Comparison of ENCODE assay signal across 9 mouse cellular contexts in the genomic region with DNA sequence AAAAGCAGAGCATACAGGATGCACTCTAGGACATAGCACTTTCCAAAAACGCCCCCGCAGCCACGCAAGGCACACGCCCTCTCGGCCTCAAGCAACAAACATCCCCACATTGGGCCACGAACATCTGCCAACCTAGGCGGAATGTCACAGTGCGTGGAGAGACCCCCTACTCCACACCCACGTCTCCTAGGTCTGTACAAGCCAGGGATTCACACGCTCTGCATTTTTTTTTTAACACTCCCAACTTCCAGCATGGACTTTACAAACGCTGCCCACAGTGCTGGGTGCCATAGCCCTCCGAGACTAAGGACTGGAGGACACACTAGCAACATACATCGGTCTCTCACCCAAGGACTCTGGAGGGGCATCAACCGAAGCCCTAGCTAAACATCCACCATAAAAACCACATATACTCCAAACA. TPM values are rescaled to one million over a fixed set of nuclear protein-coding genes. Genes with fewer than 3 reads are reported as not detected.
A peak's percentile ranks its signal among the peaks of the same experiment; 100 is the strongest.
DNase-seq lines count a peak whose midpoint lies in the region; ATAC-seq and TF ChIP-seq lines count a peak whose summit lies in the region.
"Had no signal": no experiment of that assay in that cellular context is flagged by ENCODE, and none has a peak within 500 bp of the region (broad histone marks: within the 10 kb centered on the region; RNA-seq: fewer than 3 reads in every experiment).

No protein-coding gene starts in this region.

- no peaks in the 10 kb centered on the region; the same call in none of the 2 replicates for H3K4me1 ChIP-seq in cerebellum, adult 2 months (ENCODE audit: control insufficient read depth, insufficient read depth, low read length)
- H3K4me1 ChIP-seq in heart, embryonic 12.5 days (replicated peaks) = peaks cover 73% of the 10 kb centered on the region
- peaks cover 58% of the 10 kb centered on the region for H3K4me1 ChIP-seq in limb, embryonic 14.5 days (ENCODE audit: control insufficient read depth, insufficient read depth, low read length)
- H3K4me1 ChIP-seq in small intestine, adult 2 months (ENCODE audit: control insufficient read depth, insufficient read depth, insufficient read length, low read length) = peaks cover 15% of the 10 kb centered on the region

- TF ChIP-seq POLR2A in cerebellum, adult 2 months (IDR thresholded peaks at IDR 0.05; ENCODE audit: borderline replicate concordance, insufficient read depth, low read length) = no peak
- TF ChIP-seq POLR2A in limb, embryonic 14.5 days (IDR thresholded peaks at IDR 0.05; ENCODE audit: borderline replicate concordance, extremely low read depth, insufficient read depth, insufficient read length) = no peak
- TF ChIP-seq POLR2A in small intestine, adult 2 months (IDR thresholded peaks at IDR 0.05; ENCODE audit: low read depth, low read length) = no peak

- H3K4me3 ChIP-seq in cerebellum, adult 2 months (replicated peaks; ENCODE audit: insufficient read depth, low read depth, low read length) = peak overlapping the region; percentile 89
- peak overlapping the region; percentile 52 for H3K4me3 ChIP-seq in C2C12 (ENCODE audit: insufficient read depth, poor library complexity, severe bottlenecking)
- peak overlapping the region; percentile 67 for H3K4me3 ChIP-seq in heart, embryonic 12.5 days
- peak overlapping the region; percentile 60 for H3K4me3 ChIP-seq in limb, embryonic 14.5 days (replicated peaks; ENCODE audit: low read length)
- peak overlapping the region; percentile 85 for H3K4me3 ChIP-seq in small intestine, adult 2 months (ENCODE audit: low read depth, low read length)

- 11% methylated on average over 14 of the region's 14 CpGs for WGBS in cerebellum, adult 2 months
- 4% methylated on average over 14 of the region's 14 CpGs for WGBS in heart, embryonic 12.5 days
- WGBS in limb, embryonic 14.5 days = under 1% methylated on average over 14 of the region's 14 CpGs
- WGBS in small intestine, adult 2 months = 17% methylated on average over 14 of the region's 14 CpGs

- no peak for TF ChIP-seq CTCF in cerebellum, adult 2 months (IDR thresholded peaks at IDR 0.05; ENCODE audit: borderline replicate concordance, insufficient read depth, low read depth, low read length)
- TF ChIP-seq CTCF in C2C12 (IDR thresholded peaks at IDR 0.05; ENCODE audit: control insufficient read depth, insufficient read depth, insufficient read length) = no peak
- TF ChIP-seq CTCF in small intestine, adult 2 months (IDR thresholded peaks at IDR 0.05; ENCODE audit: extremely low read depth, insufficient read length, insufficient replicate concordance, low read depth, low read length) = no peak

- no peak for DNase-seq in cerebellum, adult 2 months
- DNase-seq in cerebellum, adult 18-20 months = no peak
- DNase-seq in limb, embryonic 14.5 days (ENCODE audit: low spot score) = no peak
- no peak for DNase-seq in thymus, postnatal 10 days (ENCODE audit: low spot score in 2 of 2)
- DNase-seq in cerebellum, postnatal 25 days = no peak

- no peaks in the 10 kb centered on the region for H3K27me3 ChIP-seq in cerebellum, adult 2 months (ENCODE audit: control insufficient read depth, insufficient read depth, low read length)
- H3K27me3 ChIP-seq in C2C12 (ENCODE audit: control insufficient read depth, insufficient read depth, insufficient read length) = no peaks in the 10 kb centered on the region
- peaks cover 71% of the 10 kb centered on the region for H3K27me3 ChIP-seq in heart, embryonic 12.5 days (replicated peaks)
- H3K27me3 ChIP-seq in limb, embryonic 14.5 days (ENCODE audit: control insufficient read depth, insufficient read depth, low read length) = no peaks in the 10 kb centered on the region
- H3K27me3 ChIP-seq in small intestine, adult 2 months (ENCODE audit: control insufficient read depth, insufficient read depth, low read length) = peaks cover 4% of the 10 kb centered on the region

- H3K9ac ChIP-seq in heart, embryonic 12.5 days = peak overlapping the region; percentile 77
- peak overlapping the region; percentile 75 for H3K9ac ChIP-seq in limb, embryonic 14.5 days (ENCODE audit: low read depth, low read length, severe bottlenecking)

- peaks cover 32% of the 10 kb centered on the region for H3K36me3 ChIP-seq in C2C12 (ENCODE audit: control insufficient read depth, insufficient read depth)
- no peaks in the 10 kb centered on the region for H3K36me3 ChIP-seq in heart, embryonic 12.5 days
- H3K36me3 ChIP-seq in limb, embryonic 14.5 days (ENCODE audit: control insufficient read depth, insufficient read depth, low read length) = peaks cover 35% of the 10 kb centered on the region
- H3K36me3 ChIP-seq in small intestine, adult 2 months (ENCODE audit: control insufficient read depth, insufficient read depth, low read length) = no peaks in the 10 kb centered on the region

- ATAC-seq in heart, embryonic 12.5 days (ENCODE audit: insufficient number of reproducible peaks, low FRiP score) = no peak
- ATAC-seq in limb, embryonic 14.5 days (ENCODE audit: low FRiP score, low read depth) = no peak

- H3K79me2 ChIP-seq in C2C12 (ENCODE audit: control insufficient read depth, insufficient read depth) = peaks cover 63% of the 10 kb centered on the region

- H3K27ac ChIP-seq in cerebellum, adult 2 months (ENCODE audit: insufficient read depth, low read length) = peak overlapping the region; percentile 14; the same call in 1 of the 2 replicates
- peak overlapping the region; percentile 94 for H3K27ac ChIP-seq in heart, embryonic 12.5 days (ENCODE audit: poor library complexity, severe bottlenecking)
- peak overlapping the region; percentile 95 for H3K27ac ChIP-seq in limb, embryonic 14.5 days (replicated peaks; ENCODE audit: low read depth, low read length)
- peak overlapping the region; percentile 67 for H3K27ac ChIP-seq in small intestine, adult 2 months (ENCODE audit: insufficient read depth, low read depth, low read length)

- H3K9me3 ChIP-seq in heart, embryonic 12.5 days (replicated peaks) = no peaks in the 10 kb centered on the region
- no peaks in the 10 kb centered on the region for H3K9me3 ChIP-seq in limb, embryonic 14.5 days (ENCODE audit: control insufficient read depth, low read length)

- H3K4me2 ChIP-seq in heart, embryonic 12.5 days = peak overlapping the region; percentile 98
- H3K4me2 ChIP-seq in limb, embryonic 14.5 days (replicated peaks; ENCODE audit: low read depth, low read length, severe bottlenecking) = peak overlapping the region; percentile 94

- H3ac ChIP-seq in C2C12 (ENCODE audit: control insufficient read depth, insufficient read length, low read depth) = peak overlapping the region; percentile 79

- H3K79me3 ChIP-seq in C2C12 (ENCODE audit: low read depth) = peaks cover 41% of the 10 kb centered on the region

TF ChIP-seq in C2C12, 6 proteins besides CTCF, POLR2A, EP300 and RAD21:
- TF ChIP-seq CEBPB (IDR thresholded peaks at IDR 0.05; ENCODE audit: low read depth) = no peak
- no peak for TF ChIP-seq MYOG (IDR thresholded peaks at IDR 0.05; ENCODE audit: control insufficient read depth, extremely low read depth, insufficient read length)
- TF ChIP-seq FOSL1 (IDR thresholded peaks at IDR 0.05; ENCODE audit: insufficient read depth, low read length, poor library complexity, severe bottlenecking) = no peak
- no peak for TF ChIP-seq MAX (IDR thresholded peaks at IDR 0.05)

RNA-seq across cellular contexts. Expression of a gene that starts 11.8 kb away (rescaled TPM):
- 12.8 and 12.9 TPM in 2 replicates for polyA plus RNA-seq in cerebellum, adult 2 months (2012; rRNA removed)
- 92.5 TPM for polyA plus RNA-seq in C2C12 (2012; fragmentation: generic; extraction: Trizol)
- polyA plus RNA-seq in heart, embryonic 12.5 days (2016; fragmentation: Nextera tagmentation; extraction: Ambion mirVana) = 12.0 TPM in 2 replicates
- 135 and 175 TPM in 2 replicates for polyA plus RNA-seq in limb, embryonic 14.5 days (2012; rRNA removed)
- polyA plus RNA-seq in limb, embryonic 14.5 days (2014; fragmentation: Nextera tagmentation; extraction: Ambion mirVana) = 115 and 140 TPM in 2 replicates
- 5.9 and 6.7 TPM in 2 replicates for polyA plus RNA-seq in small intestine, adult 2 months (2012; rRNA removed)

RNA-seq across cellular contexts. Expression of a gene that starts 13.7 kb away (rescaled TPM):
- 5.2 and 8.4 TPM in 2 replicates for polyA plus RNA-seq in cerebellum, adult 2 months (2012; rRNA removed)
- 58.8 TPM for polyA plus RNA-seq in C2C12 (2012; fragmentation: generic; extraction: Trizol)
- polyA plus RNA-seq in heart, embryonic 12.5 days (2016; fragmentation: Nextera tagmentation; extraction: Ambion mirVana) = 0.38 and 0.72 TPM in 2 replicates
- 2.7 and 3.0 TPM in 2 replicates for polyA plus RNA-seq in limb, embryonic 14.5 days (2012; rRNA removed)
- polyA plus RNA-seq in limb, embryonic 14.5 days (2014; fragmentation: Nextera tagmentation; extraction: Ambion mirVana) = 4.2 and 6.5 TPM in 2 replicates
- 16.4 and 23.2 TPM in 2 replicates for polyA plus RNA-seq in small intestine, adult 2 months (2012; rRNA removed)

RNA-seq across cellular contexts. Expression of a gene that starts 24.9 kb away (rescaled TPM):
- 0.13 and 0.15 TPM in 2 replicates for polyA plus RNA-seq in cerebellum, adult 2 months (2012; rRNA removed)
- polyA plus RNA-seq in C2C12 (2012; fragmentation: generic; extraction: Trizol) = not detected
- polyA plus RNA-seq in heart, embryonic 12.5 days (2016; fragmentation: Nextera tagmentation; extraction: Ambion mirVana) = 0.19 TPM in 1 of 2 replicates, not detected in the other
- 3.1 and 3.8 TPM in 2 replicates for polyA plus RNA-seq in limb, embryonic 14.5 days (2012; rRNA removed)
- 0.93 and 1.0 TPM in 2 replicates for polyA plus RNA-seq in limb, embryonic 14.5 days (2014; fragmentation: Nextera tagmentation; extraction: Ambion mirVana)
- polyA plus RNA-seq in small intestine, adult 2 months (2012; rRNA removed) = not detected in 2 replicates
- polyA plus RNA-seq: large intestine, adult 2 months had no signal

RNA-seq across cellular contexts. Expression of a gene that starts 33.8 kb away (rescaled TPM):
- 60.9 and 62.3 TPM in 2 replicates for polyA plus RNA-seq in cerebellum, adult 2 months (2012; rRNA removed)
- polyA plus RNA-seq in C2C12 (2012; fragmentation: generic; extraction: Trizol) = 126 TPM
- 46.2 and 48.2 TPM in 2 replicates for polyA plus RNA-seq in heart, embryonic 12.5 days (2016; fragmentation: Nextera tagmentation; extraction: Ambion mirVana)
- 55.6 and 76.8 TPM in 2 replicates for polyA plus RNA-seq in limb, embryonic 14.5 days (2012; rRNA removed)
- 77.7 and 82.1 TPM in 2 replicates for polyA plus RNA-seq in limb, embryonic 14.5 days (2014; fragmentation: Nextera tagmentation; extraction: Ambion mirVana)
- 38.0 and 67.0 TPM in 2 replicates for polyA plus RNA-seq in small intestine, adult 2 months (2012; rRNA removed)

RNA-seq across cellular contexts. Expression of a gene that starts 40.9 kb away (rescaled TPM):
- polyA plus RNA-seq in cerebellum, adult 2 months (2012; rRNA removed) = 53.0 and 60.3 TPM in 2 replicates
- 26.4 TPM for polyA plus RNA-seq in C2C12 (2012; fragmentation: generic; extraction: Trizol)
- polyA plus RNA-seq in heart, embryonic 12.5 days (2016; fragmentation: Nextera tagmentation; extraction: Ambion mirVana) = 39.1 and 39.4 TPM in 2 replicates
- polyA plus RNA-seq in limb, embryonic 14.5 days (2012; rRNA removed) = 112 and 130 TPM in 2 replicates
- 66.1 and 75.3 TPM in 2 replicates for polyA plus RNA-seq in limb, embryonic 14.5 days (2014; fragmentation: Nextera tagmentation; extraction: Ambion mirVana)
- 12.7 and 21.1 TPM in 2 replicates for polyA plus RNA-seq in small intestine, adult 2 months (2012; rRNA removed)

Comparison
In these comparisons a context has a peak if more than half of its experiments do, and no peak if none do; other contexts are left out.
1. H3K27ac ChIP-seq: peak in every context shown above with its lines; median percentile 95 in limb, embryonic 14.5 days; 94 in heart, embryonic 12.5 days; 67 in small intestine, adult 2 months; 14 in cerebellum, adult 2 months.